26 mouse cellular contexts compared by ENCODE assay signal in the genomic region with DNA sequence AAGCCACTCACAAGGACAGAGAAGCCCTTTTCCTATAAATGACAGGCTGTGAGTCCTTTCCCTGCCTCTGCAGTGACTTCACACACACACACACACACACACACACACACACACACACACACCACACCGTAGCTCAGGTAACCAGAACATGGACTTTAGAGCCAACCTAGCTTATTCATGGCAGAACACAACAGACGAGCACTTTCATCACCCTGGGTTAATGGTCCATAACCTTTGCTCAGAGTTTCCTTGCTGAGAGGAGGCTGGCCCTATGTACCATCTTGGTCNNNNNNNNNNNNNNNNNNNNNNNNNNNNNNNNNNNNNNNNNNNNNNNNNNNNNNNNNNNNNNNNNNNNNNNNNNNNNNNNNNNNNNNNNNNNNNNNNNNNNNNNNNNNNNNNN.
DNase-seq lines count a peak whose midpoint lies in the region; ATAC-seq and TF ChIP-seq lines count a peak whose summit lies in the region.
"Had no signal": no experiment of that assay in that cellular context is flagged by ENCODE, and none has a peak within 500 bp of the region (broad histone marks: within the 10 kb centered on the region; RNA-seq: fewer than 3 reads in every experiment).

No protein-coding gene starts in this region.

- no peaks in the 10 kb centered on the region for H3K79me2 ChIP-seq in liver, adult 2 months (ENCODE audit: control insufficient read depth, insufficient read depth, low read length)

- H3K27ac ChIP-seq in hindbrain, embryonic 12.5 days: peak overlapping the region; percentile 48; the same call in 1 of the 2 replicates
- no peak overlapping the region for H3K27ac ChIP-seq in hindbrain, embryonic 11.5 days (ENCODE audit: low read depth, low read length)
- no peak overlapping the region for H3K27ac ChIP-seq in liver, adult 2 months (replicated peaks; ENCODE audit: insufficient read depth, low read depth, low read length)
- no peak overlapping the region for H3K27ac ChIP-seq in kidney, embryonic 15.5 days
- no peak overlapping the region for H3K27ac ChIP-seq in kidney, postnatal 0 days
- no peak overlapping the region for H3K27ac ChIP-seq in heart, embryonic 10.5 days
- H3K27ac ChIP-seq: embryonic facial prominence, embryonic 13.5 days; heart, embryonic 15.5 days; hindbrain, embryonic 15.5 days; limb, embryonic 10.5 days; limb, embryonic 15.5 days; neural tube, embryonic 12.5 days had no signal

- no peaks in the 10 kb centered on the region for H3K36me3 ChIP-seq in hindbrain, embryonic 12.5 days
- no peaks in the 10 kb centered on the region for H3K36me3 ChIP-seq in hindbrain, embryonic 11.5 days (ENCODE audit: control insufficient read depth, insufficient read depth, low read length)
- H3K36me3 ChIP-seq in liver, adult 2 months (ENCODE audit: control insufficient read depth, insufficient read depth, low read length): no peaks in the 10 kb centered on the region
- H3K36me3 ChIP-seq in kidney, embryonic 15.5 days: no peaks in the 10 kb centered on the region
- H3K36me3 ChIP-seq in kidney, postnatal 0 days (ENCODE audit: insufficient read depth, low read length): no peaks in the 10 kb centered on the region
- no peaks in the 10 kb centered on the region for H3K36me3 ChIP-seq in heart, embryonic 10.5 days
- H3K36me3 ChIP-seq: embryonic facial prominence, embryonic 13.5 days; forebrain, embryonic 12.5 days; heart, embryonic 15.5 days; hindbrain, embryonic 15.5 days; limb, embryonic 10.5 days; limb, embryonic 15.5 days; neural tube, embryonic 12.5 days had no signal

- 53% methylated on average over 2 of the region's 2 CpGs for WGBS in hindbrain, embryonic 12.5 days
- WGBS in hindbrain, embryonic 11.5 days: 65% methylated on average over 2 of the region's 2 CpGs
- 22% methylated on average over 2 of the region's 2 CpGs for WGBS in liver, adult 2 months
- WGBS in kidney, embryonic 15.5 days: 34% methylated on average over 2 of the region's 2 CpGs
- WGBS in kidney, postnatal 0 days: 38% methylated on average over 2 of the region's 2 CpGs
- 75% methylated on average over 2 of the region's 2 CpGs for WGBS in heart, embryonic 10.5 days

- no peak overlapping the region for H3K9ac ChIP-seq in hindbrain, embryonic 12.5 days
- H3K9ac ChIP-seq in hindbrain, embryonic 11.5 days (ENCODE audit: low read depth, low read length): no peak overlapping the region
- H3K9ac ChIP-seq in liver, adult 2 months (ENCODE audit: low read depth, low read length): no peak overlapping the region
- no peak overlapping the region for H3K9ac ChIP-seq in kidney, embryonic 15.5 days
- no peak overlapping the region for H3K9ac ChIP-seq in kidney, postnatal 0 days (ENCODE audit: low read depth, low read length)
- H3K9ac ChIP-seq: embryonic facial prominence, embryonic 13.5 days; forebrain, embryonic 12.5 days; heart, embryonic 15.5 days; hindbrain, embryonic 15.5 days; limb, embryonic 15.5 days; neural tube, embryonic 12.5 days had no signal

- no peak for DNase-seq in hindbrain, embryonic 11.5 days (ENCODE audit: low spot score)
- peak; percentile 18 for DNase-seq in liver, adult 2 months (ENCODE audit: extremely low read depth, low read depth, low spot score)
- DNase-seq in liver: no peak
- peak; percentile 60 for DNase-seq in kidney, postnatal 0 days (ENCODE audit: low spot score)
- no peak for DNase-seq in heart, embryonic 10.5 days (ENCODE audit: low spot score)
- DNase-seq: adrenal gland, postnatal 25 days; cerebellum, adult 11-12 months; cerebellum, adult 9-11 months; gastrocnemius, postnatal 14 days; layer of hippocampus, postnatal 36 days; lung, postnatal 36 days; midbrain, embryonic 14.5 days; thymus, adult 2 months; thymus, postnatal 36 days had no signal

- TF ChIP-seq POLR2A in liver, adult 2 months (IDR thresholded peaks at IDR 0.05; ENCODE audit: extremely low read depth, insufficient read depth, low read length): no peak

- peaks cover 18% of the 10 kb centered on the region for H3K4me1 ChIP-seq in hindbrain, embryonic 12.5 days
- no peaks in the 10 kb centered on the region for H3K4me1 ChIP-seq in hindbrain, embryonic 11.5 days (replicated peaks; ENCODE audit: control insufficient read depth, insufficient read depth, low read length)
- no peaks in the 10 kb centered on the region for H3K4me1 ChIP-seq in liver, adult 2 months (ENCODE audit: control insufficient read depth, insufficient read depth, low read length)
- peaks cover 9% of the 10 kb centered on the region for H3K4me1 ChIP-seq in kidney, embryonic 15.5 days
- no peaks in the 10 kb centered on the region for H3K4me1 ChIP-seq in kidney, postnatal 0 days (replicated peaks; ENCODE audit: insufficient read depth, low read length)
- 0 out of 2 replicates have a peak, but pooled peaks cover 5% of the 10 kb centered on the region for H3K4me1 ChIP-seq in heart, embryonic 10.5 days

- ATAC-seq in hindbrain, embryonic 12.5 days (ENCODE audit: low FRiP score): no peak
- no peak for ATAC-seq in hindbrain, embryonic 11.5 days (ENCODE audit: low FRiP score)
- ATAC-seq in kidney, embryonic 15.5 days (replicated peaks; ENCODE audit: low FRiP score): peak; percentile 80
- peak; percentile 89 for ATAC-seq in kidney, postnatal 0 days (replicated peaks; ENCODE audit: low FRiP score, low read depth)
- ATAC-seq: CD4-positive, CD25-positive, alpha-beta regulatory T cell, adult 4 months; inflammation-experienced regulatory T-cells, adult 6 months had no signal

- no peaks in the 10 kb centered on the region for H3K27me3 ChIP-seq in hindbrain, embryonic 12.5 days
- H3K27me3 ChIP-seq in hindbrain, embryonic 11.5 days (ENCODE audit: control insufficient read depth, insufficient read depth, low read length): no peaks in the 10 kb centered on the region
- no peaks in the 10 kb centered on the region for H3K27me3 ChIP-seq in liver, adult 2 months (ENCODE audit: control insufficient read depth, insufficient read depth, low read length)
- H3K27me3 ChIP-seq in kidney, embryonic 15.5 days: no peaks in the 10 kb centered on the region
- H3K27me3 ChIP-seq in kidney, postnatal 0 days (ENCODE audit: insufficient read depth, low read length): no peaks in the 10 kb centered on the region
- H3K27me3 ChIP-seq in heart, embryonic 10.5 days (ENCODE audit: insufficient read depth, poor library complexity, severe bottlenecking): no peaks in the 10 kb centered on the region
- H3K27me3 ChIP-seq: heart, embryonic 15.5 days; hindbrain, embryonic 15.5 days; limb, embryonic 15.5 days; neural tube, embryonic 12.5 days had no signal

- TF ChIP-seq CTCF in liver, adult 2 months (IDR thresholded peaks at IDR 0.05; ENCODE audit: low read depth, low read length): no peak
- no peak for TF ChIP-seq CTCF in kidney, postnatal 0 days (IDR thresholded peaks at IDR 0.05; ENCODE audit: low read depth)

- H3K4me3 ChIP-seq in hindbrain, embryonic 12.5 days: no peak overlapping the region
- H3K4me3 ChIP-seq in hindbrain, embryonic 11.5 days (ENCODE audit: low read depth, low read length): no peak overlapping the region
- no peak overlapping the region for H3K4me3 ChIP-seq in liver, adult 2 months (ENCODE audit: insufficient read depth, low read depth, low read length)
- no peak overlapping the region for H3K4me3 ChIP-seq in kidney, embryonic 15.5 days (replicated peaks)
- H3K4me3 ChIP-seq in kidney, postnatal 0 days (replicated peaks; ENCODE audit: low read depth, low read length): no peak overlapping the region
- no peak overlapping the region for H3K4me3 ChIP-seq in heart, embryonic 10.5 days
- H3K4me3 ChIP-seq: embryonic facial prominence, embryonic 13.5 days; forebrain, embryonic 12.5 days; heart, embryonic 15.5 days; hindbrain, embryonic 15.5 days; limb, embryonic 10.5 days; limb, embryonic 15.5 days; myocyte; neural tube, embryonic 12.5 days had no signal

- H3K4me2 ChIP-seq in hindbrain, embryonic 12.5 days (replicated peaks): no peak overlapping the region
- no peak overlapping the region for H3K4me2 ChIP-seq in hindbrain, embryonic 11.5 days (replicated peaks; ENCODE audit: low read depth, low read length)
- no peak overlapping the region for H3K4me2 ChIP-seq in kidney, embryonic 15.5 days
- no peak overlapping the region for H3K4me2 ChIP-seq in kidney, postnatal 0 days (ENCODE audit: low read length)
- H3K4me2 ChIP-seq: embryonic facial prominence, embryonic 13.5 days; forebrain, embryonic 12.5 days; heart, embryonic 15.5 days; hindbrain, embryonic 15.5 days; limb, embryonic 15.5 days; neural tube, embryonic 12.5 days had no signal

- no peaks in the 10 kb centered on the region for H3K9me3 ChIP-seq in hindbrain, embryonic 12.5 days (replicated peaks)
- H3K9me3 ChIP-seq in hindbrain, embryonic 11.5 days (ENCODE audit: control insufficient read depth, low read length): no peaks in the 10 kb centered on the region
- H3K9me3 ChIP-seq in kidney, embryonic 15.5 days (replicated peaks): no peaks in the 10 kb centered on the region
- H3K9me3 ChIP-seq in kidney, postnatal 0 days (replicated peaks; ENCODE audit: low read length): no peaks in the 10 kb centered on the region
- no peaks in the 10 kb centered on the region for H3K9me3 ChIP-seq in heart, embryonic 10.5 days
- H3K9me3 ChIP-seq: embryonic facial prominence, embryonic 13.5 days; forebrain, embryonic 12.5 days; heart, embryonic 15.5 days; hindbrain, embryonic 15.5 days; limb, embryonic 10.5 days; limb, embryonic 15.5 days; neural tube, embryonic 12.5 days had no signal

Comparison
In these comparisons a context has a peak if more than half of its experiments do, and no peak if none do; other contexts are left out.
1. DNase-seq: peak in liver, adult 2 months (single experiment) and kidney, postnatal 0 days (single experiment); none in hindbrain, embryonic 11.5 days (single experiment), liver (single experiment) and heart, embryonic 10.5 days (single experiment).
2. ATAC-seq: peak in kidney, embryonic 15.5 days (single experiment) and kidney, postnatal 0 days (single experiment); none in hindbrain, embryonic 12.5 days (single experiment) and hindbrain, embryonic 11.5 days (single experiment).